Mouse (Mus musculus): ENCODE results near the gene Stxbp5. TPM values are rescaled to one million over a fixed set of nuclear protein-coding genes. Genes with fewer than 3 reads are reported as not detected.
A peak's percentile ranks its signal among the peaks of the same experiment; 100 is the strongest.
"Not testable (repeated sequence)": the region's sequence is repeated elsewhere in the genome, so short reads cannot be mapped to it uniquely, and the experiment has no call there.

Gene Stxbp5
- total RNA-seq (2017) = 23.0 and 26.2 TPM in 2 replicates

GRCm38 (mm10) chr10:9901071-9901696, at the start of gene Stxbp5:
Stxbp5 (minus strand) TSS chr10:9901079.
- ATAC-seq (ENCODE audit: extremely low read depth, insufficient number of reproducible peaks, low FRiP score, poor library complexity, severe bottlenecking) = 0 out of 2 replicates have a peak, but pooled peaks have one; percentile 4

- ATAC-seq (ENCODE audit: extremely low read depth, insufficient number of reproducible peaks, low FRiP score, poor library complexity, severe bottlenecking) = no peak
Measured at GRCm38 (mm10) chr10:9912395-9912794, 11.5 kb upstream of the Stxbp5 start.

DNA sequence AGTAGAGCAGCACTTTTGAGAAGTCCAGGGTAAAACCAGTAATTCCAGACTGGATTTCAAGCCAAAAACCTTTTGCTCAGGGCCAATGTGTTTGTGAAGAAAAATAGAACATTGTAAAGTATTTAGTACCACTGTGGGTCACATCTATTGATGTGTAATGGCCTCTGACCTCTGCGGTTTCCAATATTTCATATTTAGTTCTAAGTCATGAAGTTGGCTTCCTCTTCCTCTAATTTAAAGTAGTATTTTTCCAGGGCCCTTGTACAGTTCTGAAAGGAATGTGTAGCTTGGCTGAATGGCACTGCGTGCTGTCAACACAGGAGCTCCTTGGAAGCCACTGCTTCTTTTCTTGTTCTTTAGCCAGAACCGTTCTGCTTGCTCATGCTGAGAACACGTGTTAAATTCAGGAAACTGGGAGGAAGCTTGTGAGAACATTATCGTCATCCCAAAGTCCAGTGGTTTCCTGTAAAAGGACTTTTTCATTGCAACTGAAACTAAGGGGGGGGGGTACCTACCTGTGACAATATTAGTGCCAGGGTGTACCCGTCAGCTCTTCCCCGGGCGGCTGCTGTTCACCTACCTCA, 7.1 kb upstream of the Stxbp5 start:
- ATAC-seq (ENCODE audit: extremely low read depth, insufficient number of reproducible peaks, low FRiP score, poor library complexity, severe bottlenecking) = no peak

DNA sequence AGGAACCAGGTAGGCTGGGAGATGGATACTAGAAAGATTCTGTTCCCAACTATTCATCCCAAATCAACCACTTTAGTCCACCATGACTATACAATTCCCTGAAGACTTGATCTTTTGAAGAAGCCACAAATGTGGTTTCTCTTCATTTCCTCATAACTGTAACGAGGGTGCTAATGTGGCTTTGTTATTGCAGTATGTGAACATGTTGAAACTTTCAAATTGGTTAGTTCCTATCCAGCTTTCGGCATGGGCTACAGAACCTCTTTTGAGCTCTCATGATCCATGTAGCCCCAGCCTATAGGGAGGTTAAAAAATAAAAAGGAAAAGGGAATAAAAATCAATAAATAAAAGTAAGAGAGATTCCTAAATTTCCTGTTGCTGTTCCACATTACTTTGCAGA, 6.6 kb upstream of the Stxbp5 start:
- ATAC-seq (ENCODE audit: extremely low read depth, insufficient number of reproducible peaks, low FRiP score, poor library complexity, severe bottlenecking) = peak; percentile 46; the same call in 1 of the 2 replicates

DNA sequence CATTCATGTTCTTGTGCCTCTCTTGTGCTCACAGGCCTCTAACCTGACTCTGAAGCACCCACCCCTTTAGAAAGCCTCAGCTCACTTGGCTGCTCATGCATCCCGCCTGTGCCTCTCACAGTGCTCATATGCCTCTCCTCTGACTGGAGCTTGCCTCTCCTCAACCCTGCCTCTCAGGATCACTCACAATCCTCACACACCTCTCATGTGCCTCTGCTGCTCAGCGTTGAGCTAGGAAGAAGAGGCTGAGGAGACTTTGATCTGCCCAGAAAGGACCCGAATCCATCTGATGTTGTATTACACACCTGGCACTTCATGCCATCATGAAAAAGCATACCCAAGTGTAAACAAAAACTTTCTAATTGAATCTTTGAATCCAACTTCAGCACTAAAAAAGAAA, 5.3 kb upstream of the Stxbp5 start:
- no peak for ATAC-seq (ENCODE audit: extremely low read depth, insufficient number of reproducible peaks, low FRiP score, poor library complexity, severe bottlenecking)

GRCm38 (mm10) chr10:9901697-9902239, 889 bp upstream of the Stxbp5 start:
- peak; percentile 99 for ATAC-seq (ENCODE audit: extremely low read depth, insufficient number of reproducible peaks, low FRiP score, poor library complexity, severe bottlenecking)

DNA sequence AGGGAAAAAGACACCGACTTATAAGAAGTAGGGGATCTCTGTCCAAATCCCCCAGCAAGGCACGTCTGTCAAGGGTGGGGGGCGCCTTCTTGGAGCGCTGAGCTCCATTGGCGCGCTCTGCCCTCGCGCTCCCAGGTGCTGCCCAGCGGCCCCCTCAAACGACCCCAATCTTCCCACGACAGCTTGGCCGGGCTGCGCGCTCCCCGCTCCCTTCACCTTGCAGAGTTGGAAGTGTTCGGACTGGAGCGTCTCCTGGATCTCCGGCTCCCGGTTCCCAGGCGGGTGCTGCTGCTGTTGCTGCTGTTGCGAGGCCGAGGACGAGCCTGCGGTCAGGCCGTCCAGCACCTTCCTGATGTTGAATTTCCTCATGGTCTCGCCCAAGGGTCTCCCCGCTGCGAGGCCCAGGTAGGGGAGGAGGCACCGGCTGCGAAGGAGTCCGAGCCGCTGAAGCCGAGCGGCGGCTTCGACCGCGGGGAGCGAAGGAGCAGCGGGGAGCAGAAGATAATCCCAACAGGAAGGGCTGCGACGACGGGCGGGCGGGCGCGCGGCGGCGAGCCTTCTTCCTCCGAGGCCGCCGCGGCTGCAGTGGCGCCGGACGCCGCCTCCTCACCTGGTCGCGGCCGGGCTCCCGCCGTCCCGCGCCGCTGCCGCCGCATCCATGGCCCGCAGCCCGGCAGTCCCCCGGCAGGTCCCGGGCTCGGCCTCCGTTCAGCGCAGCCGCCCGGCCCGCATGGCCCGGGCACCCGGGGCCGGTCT, 386 bp downstream of the Stxbp5 start:
- no peak for ATAC-seq (ENCODE audit: extremely low read depth, insufficient number of reproducible peaks, low FRiP score, poor library complexity, severe bottlenecking)

DNA sequence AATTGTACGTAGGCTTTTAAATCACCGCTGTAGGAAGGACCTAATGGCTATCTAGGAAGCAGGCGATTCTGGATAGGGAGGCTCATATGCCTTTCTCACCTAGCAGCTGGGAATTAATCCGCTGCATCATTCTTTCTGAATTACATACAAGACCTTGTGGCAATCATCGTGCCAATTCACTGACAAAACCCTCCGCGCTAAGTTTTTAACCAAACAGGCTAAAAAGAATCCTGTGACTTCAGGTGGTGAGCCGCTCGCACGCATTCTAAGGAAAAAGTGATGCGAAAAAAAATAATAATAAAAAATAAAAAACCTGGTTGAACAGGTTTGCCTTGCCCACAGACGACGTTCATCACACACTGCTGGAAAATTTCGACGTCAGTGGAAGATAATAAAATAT, 1.1 kb downstream of the Stxbp5 start:
- ATAC-seq (ENCODE audit: extremely low read depth, insufficient number of reproducible peaks, low FRiP score, poor library complexity, severe bottlenecking) = no peak

- no peak for ATAC-seq (ENCODE audit: extremely low read depth, insufficient number of reproducible peaks, low FRiP score, poor library complexity, severe bottlenecking)
Measured at GRCm38 (mm10) chr10:9899086-9899485, 1.8 kb downstream of the Stxbp5 start.

- no peak for ATAC-seq (ENCODE audit: extremely low read depth, insufficient number of reproducible peaks, low FRiP score, poor library complexity, severe bottlenecking)
Measured at GRCm38 (mm10) chr10:9897852-9898251, 3.0 kb downstream of the Stxbp5 start.

- no peak for ATAC-seq (ENCODE audit: extremely low read depth, insufficient number of reproducible peaks, low FRiP score, poor library complexity, severe bottlenecking)
Measured at GRCm38 (mm10) chr10:9893562-9893961, 7.3 kb downstream of the Stxbp5 start.

GRCm38 (mm10) chr10:9889651-9890050, 11.2 kb downstream of the Stxbp5 start:
- no peak for ATAC-seq (ENCODE audit: extremely low read depth, insufficient number of reproducible peaks, low FRiP score, poor library complexity, severe bottlenecking)

DNA sequence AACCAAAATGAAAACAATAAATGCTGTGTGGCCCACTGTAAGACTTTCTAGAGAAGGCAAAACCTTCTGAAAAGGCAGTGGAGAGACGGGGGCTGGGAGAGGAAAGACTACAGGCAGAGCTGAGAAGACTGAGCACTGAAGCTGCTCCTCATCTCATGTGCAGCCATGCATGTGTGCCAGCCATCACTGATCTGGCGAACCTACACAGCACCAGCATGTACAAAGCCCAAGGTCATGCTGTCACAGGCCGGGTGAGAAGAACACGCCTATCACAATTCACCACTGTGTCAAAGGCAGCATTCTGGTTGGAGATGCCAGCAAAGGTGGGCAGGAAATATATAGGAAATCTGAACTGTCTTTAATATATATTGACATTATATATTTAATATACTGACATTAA, 12.2 kb downstream of the Stxbp5 start:
- ATAC-seq (ENCODE audit: extremely low read depth, insufficient number of reproducible peaks, low FRiP score, poor library complexity, severe bottlenecking) = no peak

- not testable (repeated sequence) for ATAC-seq (ENCODE audit: extremely low read depth, insufficient number of reproducible peaks, low FRiP score, poor library complexity, severe bottlenecking)
Measured at GRCm38 (mm10) chr10:9881781-9882320, 19.0 kb downstream of the Stxbp5 start.

DNA sequence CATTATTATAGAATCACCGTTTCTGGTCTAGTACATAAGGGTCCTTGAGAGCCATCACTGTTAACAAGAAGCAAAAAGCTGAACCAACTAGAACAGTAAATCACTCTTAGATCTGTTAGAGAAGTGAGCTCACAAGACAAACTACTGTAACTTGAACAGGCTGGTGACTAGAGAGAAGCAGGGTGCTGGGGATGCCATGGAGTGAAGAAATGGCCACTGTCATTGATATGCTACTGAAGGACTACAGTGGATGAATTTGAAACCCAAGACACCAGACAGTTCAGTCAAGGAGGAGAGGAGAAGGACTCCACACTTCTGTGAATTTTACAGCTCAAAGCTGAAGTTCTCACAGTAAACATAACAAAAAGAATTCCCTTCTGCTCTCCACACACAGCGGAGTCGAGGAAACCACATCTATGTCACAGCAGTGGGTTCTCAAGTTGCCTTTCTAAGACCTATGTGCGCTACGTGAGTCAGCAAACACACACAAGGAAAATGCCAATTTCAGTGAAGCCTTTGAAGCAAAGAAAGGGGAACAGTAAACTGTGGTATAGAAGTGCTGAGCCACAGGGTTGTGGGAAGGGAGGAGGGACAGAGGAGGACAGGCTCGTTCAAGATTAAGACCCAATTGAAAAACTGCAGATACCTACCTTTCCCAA, 20.7 kb downstream of the Stxbp5 start:
- peak; percentile 79 for ATAC-seq (ENCODE audit: extremely low read depth, insufficient number of reproducible peaks, low FRiP score, poor library complexity, severe bottlenecking)

DNA sequence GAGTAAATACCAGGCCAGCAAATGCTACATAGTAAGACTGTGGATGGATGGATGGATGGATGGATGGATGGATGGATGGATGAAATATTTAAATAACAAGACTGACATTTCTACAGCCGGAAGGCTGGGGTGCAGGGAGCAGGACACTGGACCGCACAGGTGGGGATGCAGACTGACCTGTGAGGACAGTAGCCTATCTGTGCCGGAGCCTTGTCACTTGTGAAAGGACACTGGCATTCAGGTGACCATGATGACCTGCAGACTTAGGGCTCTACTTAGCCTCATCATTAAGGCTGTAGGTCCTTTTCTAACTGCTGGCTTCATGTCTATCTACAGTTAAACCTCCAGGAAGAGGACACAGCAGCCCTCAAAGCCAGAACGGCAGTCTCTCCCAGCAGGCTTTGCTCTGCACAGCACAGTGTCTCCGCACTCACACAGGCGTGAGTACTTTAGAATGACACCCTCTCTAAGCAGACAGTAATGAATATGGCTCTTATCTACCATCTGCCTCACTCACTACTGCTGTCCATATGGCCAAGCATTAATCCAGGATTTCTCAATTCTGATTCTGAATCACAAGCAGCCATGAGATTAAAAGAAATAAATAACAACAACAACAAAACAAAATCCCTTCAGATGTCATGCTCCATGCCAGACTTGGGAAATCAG, 21.9 kb downstream of the Stxbp5 start:
- no peak for ATAC-seq (ENCODE audit: extremely low read depth, insufficient number of reproducible peaks, low FRiP score, poor library complexity, severe bottlenecking)

GRCm38 (mm10) chr10:9875905-9876304, 25.0 kb downstream of the Stxbp5 start:
- ATAC-seq (ENCODE audit: extremely low read depth, insufficient number of reproducible peaks, low FRiP score, poor library complexity, severe bottlenecking) = no peak

DNA sequence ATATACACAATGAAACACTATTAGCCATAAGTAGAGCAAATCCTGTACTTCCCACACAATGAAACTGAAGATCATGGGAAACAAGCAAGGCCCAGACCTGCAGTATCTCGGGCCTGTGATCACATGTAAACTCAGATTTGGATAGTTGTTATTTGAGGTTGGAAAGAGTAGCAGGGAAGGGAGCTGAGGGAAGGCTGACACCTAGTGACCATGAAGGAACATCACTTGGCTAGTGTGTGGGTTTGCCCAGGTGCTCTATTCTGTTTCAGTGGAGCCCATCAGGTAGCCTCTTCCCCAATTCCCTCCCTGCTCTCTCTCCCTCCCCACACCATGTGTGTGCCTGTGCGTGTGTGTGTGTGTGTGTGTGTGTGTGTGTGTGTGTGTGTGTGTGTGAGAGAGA, 28.7 kb downstream of the Stxbp5 start:
- no peak for ATAC-seq (ENCODE audit: extremely low read depth, insufficient number of reproducible peaks, low FRiP score, poor library complexity, severe bottlenecking)
